Mouse (Mus musculus): ENCODE data around the gene 1190007I07Rik. TPM values are rescaled to one million over a fixed set of nuclear protein-coding genes. Genes with fewer than 3 reads are reported as not detected.
"Not testable (repeated sequence)": the region's sequence is repeated elsewhere in the genome, so short reads cannot be mapped to it uniquely, and the experiment has no call there.

1190007I07Rik gene
- polyA plus RNA-seq, 1 experiment from 2014 or later: 39.8 TPM

- TF ChIP-seq CTCF (IDR thresholded peaks at IDR 0.05; ENCODE audit: low read depth): no peak
- Histone ChIP-seq H3K27me3 (replicated peaks; ENCODE audit: control insufficient read depth, insufficient read depth, low read length) (no peaks in the 10 kb centered on the region), H3K9me3 (ENCODE audit: control insufficient read depth) (no peaks in the 10 kb centered on the region), H3K36me3 (ENCODE audit: control insufficient read depth, insufficient read depth) (no peaks in the 10 kb centered on the region), H3K4me1 (replicated peaks; ENCODE audit: control insufficient read depth, insufficient read depth, low read length) (peaks cover 4% of the 10 kb centered on the region), H3K27ac (ENCODE audit: low read depth, low read length) (no peak overlapping the region), H3K4me3 (ENCODE audit: low read depth, low read length) (no peak overlapping the region), H3K9ac (ENCODE audit: low read depth, low read length) (no peak overlapping the region), H3K4me2 (replicated peaks; ENCODE audit: low read depth) (peak overlapping the region; percentile 78; the same call in 1 of the 2 replicates)
- no peak for ATAC-seq
- WGBS: 79% methylated on average over 7 of the region's 7 CpGs
Measured at GRCm38 (mm10) chr10:82631133-82631532, 8.1 kb upstream of the 1190007I07Rik start.

- 7% methylated on average over 7 of the region's 7 CpGs for WGBS
Measured at GRCm38 (mm10) chr10:82630497-82630896, 7.5 kb upstream of the 1190007I07Rik start.

GRCm38 (mm10) chr10:82629586-82630255 lies 6.7 kb upstream of the 1190007I07Rik start, which contains the start of gene Tdg:
TSS of gene Tdg (plus strand) at chr10:82629828.
- peak within 1 kb of the TSS; percentile 89 for H3K4me2 ChIP-seq (replicated peaks; ENCODE audit: low read depth)
- WGBS: 0% methylated on average over 46 of the region's 78 CpGs
- peak within 1 kb of the TSS; percentile 88 for H3K27ac ChIP-seq (ENCODE audit: low read depth, low read length)
- H3K9me3 ChIP-seq (ENCODE audit: control insufficient read depth); H3K36me3 ChIP-seq (ENCODE audit: control insufficient read depth, insufficient read depth); H3K4me1 ChIP-seq (replicated peaks; ENCODE audit: control insufficient read depth, insufficient read depth, low read length); H3K27me3 ChIP-seq (replicated peaks; ENCODE audit: control insufficient read depth, insufficient read depth, low read length): not testable (repeated sequence)
- peak within 1 kb of the TSS; percentile 61 for H3K4me3 ChIP-seq (ENCODE audit: low read depth, low read length)
- H3K9ac ChIP-seq (ENCODE audit: low read depth, low read length): peak within 1 kb of the TSS; percentile 72
- ATAC-seq: peak; percentile 99

More at GRCm38 (mm10) chr10:82630497-82630896, 7.5 kb upstream of the 1190007I07Rik start:
- ATAC-seq: no peak
- no peak for TF ChIP-seq CTCF (IDR thresholded peaks at IDR 0.05; ENCODE audit: low read depth)
- Histone ChIP-seq H3K27me3 (replicated peaks; ENCODE audit: control insufficient read depth, insufficient read depth, low read length) (no peaks in the 10 kb centered on the region), H3K4me1 (replicated peaks; ENCODE audit: control insufficient read depth, insufficient read depth, low read length) (peaks cover 4% of the 10 kb centered on the region), H3K9ac (ENCODE audit: low read depth, low read length) (peak overlapping the region; percentile 72), H3K4me2 (replicated peaks; ENCODE audit: low read depth) (peak overlapping the region; percentile 78), H3K36me3 (ENCODE audit: control insufficient read depth, insufficient read depth) (no peaks in the 10 kb centered on the region), H3K27ac (ENCODE audit: low read depth, low read length) (no peak overlapping the region), H3K4me3 (ENCODE audit: low read depth, low read length) (peak overlapping the region; percentile 61), H3K9me3 (ENCODE audit: control insufficient read depth) (no peaks in the 10 kb centered on the region)

GRCm38 (mm10) chr10:82629111-82629585 lies 6.1 kb upstream of the 1190007I07Rik start:
- peaks cover 4% of the 10 kb centered on the region for H3K4me1 ChIP-seq (replicated peaks; ENCODE audit: control insufficient read depth, insufficient read depth, low read length)
- 7% methylated on average over 11 of the region's 11 CpGs for WGBS
- peak overlapping the region; percentile 72 for H3K9ac ChIP-seq (ENCODE audit: low read depth, low read length)
- H3K27me3 ChIP-seq (replicated peaks; ENCODE audit: control insufficient read depth, insufficient read depth, low read length): no peaks in the 10 kb centered on the region
- peak overlapping the region; percentile 88 for H3K27ac ChIP-seq (ENCODE audit: low read depth, low read length)
- peak overlapping the region; percentile 89 for H3K4me2 ChIP-seq (replicated peaks; ENCODE audit: low read depth)
- no peaks in the 10 kb centered on the region for H3K9me3 ChIP-seq (ENCODE audit: control insufficient read depth)
- H3K4me3 ChIP-seq (ENCODE audit: low read depth, low read length): peak overlapping the region; percentile 61
- no peak for TF ChIP-seq CTCF (IDR thresholded peaks at IDR 0.05; ENCODE audit: low read depth)
- ATAC-seq: peak; percentile 28
- H3K36me3 ChIP-seq (ENCODE audit: control insufficient read depth, insufficient read depth): no peaks in the 10 kb centered on the region

- H3K27me3 ChIP-seq (replicated peaks; ENCODE audit: control insufficient read depth, insufficient read depth, low read length); H3K9me3 ChIP-seq (ENCODE audit: control insufficient read depth); H3K36me3 ChIP-seq (ENCODE audit: control insufficient read depth, insufficient read depth); H3K4me1 ChIP-seq (replicated peaks; ENCODE audit: control insufficient read depth, insufficient read depth, low read length): not testable (repeated sequence)
- Histone ChIP-seq H3K4me2 (replicated peaks; ENCODE audit: low read depth) (peak overlapping the region; percentile 73), H3K9ac (ENCODE audit: low read depth, low read length) (peak overlapping the region; percentile 61; the same call in 1 of the 2 replicates), H3K4me3 (ENCODE audit: low read depth, low read length) (peak overlapping the region; percentile 66), H3K27ac (ENCODE audit: low read depth, low read length) (peak overlapping the region; percentile 51)
- ATAC-seq: peak; percentile 19; the same call in 1 of the 2 replicates
- 0% methylated on average over 2 of the region's 2 CpGs for WGBS
Measured at GRCm38 (mm10) chr10:82623553-82623932, 515 bp upstream of the 1190007I07Rik start.

GRCm38 (mm10) chr10:82622235-82622634 lies 793 bp downstream of the 1190007I07Rik start:
- H3K27me3 ChIP-seq (replicated peaks; ENCODE audit: control insufficient read depth, insufficient read depth, low read length): no peaks in the 10 kb centered on the region
- H3K4me3 ChIP-seq (ENCODE audit: low read depth, low read length): peak overlapping the region; percentile 66
- no peaks in the 10 kb centered on the region; the same call in 1 of the 2 replicates for H3K36me3 ChIP-seq (ENCODE audit: control insufficient read depth, insufficient read depth)
- no peak overlapping the region for H3K27ac ChIP-seq (ENCODE audit: low read depth, low read length)
- H3K9ac ChIP-seq (ENCODE audit: low read depth, low read length): peak overlapping the region; percentile 61
- ATAC-seq: no peak
- no peak for TF ChIP-seq CTCF (IDR thresholded peaks at IDR 0.05; ENCODE audit: low read depth)
- no peaks in the 10 kb centered on the region for H3K4me1 ChIP-seq (replicated peaks; ENCODE audit: control insufficient read depth, insufficient read depth, low read length)
- no peaks in the 10 kb centered on the region for H3K9me3 ChIP-seq (ENCODE audit: control insufficient read depth)
- 17% methylated on average over 9 of the region's 9 CpGs for WGBS
- peak overlapping the region; percentile 73 for H3K4me2 ChIP-seq (replicated peaks; ENCODE audit: low read depth)

GRCm38 (mm10) chr10:82594421-82594820 lies 28.6 kb downstream of the 1190007I07Rik start:
- not testable (repeated sequence) for H3K9ac ChIP-seq (ENCODE audit: low read depth, low read length); ATAC-seq; H3K4me3 ChIP-seq (ENCODE audit: low read depth, low read length); H3K27me3 ChIP-seq (replicated peaks; ENCODE audit: control insufficient read depth, insufficient read depth, low read length); H3K9me3 ChIP-seq (ENCODE audit: control insufficient read depth); H3K27ac ChIP-seq (ENCODE audit: low read depth, low read length); H3K4me1 ChIP-seq (replicated peaks; ENCODE audit: control insufficient read depth, insufficient read depth, low read length); H3K36me3 ChIP-seq (ENCODE audit: control insufficient read depth, insufficient read depth); H3K4me2 ChIP-seq (replicated peaks; ENCODE audit: low read depth)
- WGBS: 68% methylated on average over 4 of the region's 4 CpGs

GRCm38 (mm10) chr10:82589673-82590072 lies 33.4 kb downstream of the 1190007I07Rik start:
- 78% methylated on average over 9 of the region's 9 CpGs for WGBS
- not testable (repeated sequence) for H3K4me1 ChIP-seq (replicated peaks; ENCODE audit: control insufficient read depth, insufficient read depth, low read length); H3K4me2 ChIP-seq (replicated peaks; ENCODE audit: low read depth); H3K27me3 ChIP-seq (replicated peaks; ENCODE audit: control insufficient read depth, insufficient read depth, low read length); ATAC-seq; H3K9me3 ChIP-seq (ENCODE audit: control insufficient read depth); H3K9ac ChIP-seq (ENCODE audit: low read depth, low read length); H3K4me3 ChIP-seq (ENCODE audit: low read depth, low read length); H3K36me3 ChIP-seq (ENCODE audit: control insufficient read depth, insufficient read depth); H3K27ac ChIP-seq (ENCODE audit: low read depth, low read length)

GRCm38 (mm10) chr10:82571091-82571490 lies 51.9 kb downstream of the 1190007I07Rik start:
- not testable (repeated sequence) for H3K36me3 ChIP-seq (ENCODE audit: control insufficient read depth, insufficient read depth)
- 96% methylated on average over 11 of the region's 11 CpGs for WGBS

More at GRCm38 (mm10) chr10:82571091-82571490, 51.9 kb downstream of the 1190007I07Rik start:
- H3K4me2 ChIP-seq (replicated peaks; ENCODE audit: low read depth); H3K9me3 ChIP-seq (ENCODE audit: control insufficient read depth); H3K27me3 ChIP-seq (replicated peaks; ENCODE audit: control insufficient read depth, insufficient read depth, low read length); ATAC-seq; H3K9ac ChIP-seq (ENCODE audit: low read depth, low read length); H3K4me1 ChIP-seq (replicated peaks; ENCODE audit: control insufficient read depth, insufficient read depth, low read length); H3K4me3 ChIP-seq (ENCODE audit: low read depth, low read length); H3K27ac ChIP-seq (ENCODE audit: low read depth, low read length): not testable (repeated sequence)

Measured in intestine, postnatal 0 days (tissue).